ENCODE assay signal across 31 mouse cellular contexts in the genomic region with DNA sequence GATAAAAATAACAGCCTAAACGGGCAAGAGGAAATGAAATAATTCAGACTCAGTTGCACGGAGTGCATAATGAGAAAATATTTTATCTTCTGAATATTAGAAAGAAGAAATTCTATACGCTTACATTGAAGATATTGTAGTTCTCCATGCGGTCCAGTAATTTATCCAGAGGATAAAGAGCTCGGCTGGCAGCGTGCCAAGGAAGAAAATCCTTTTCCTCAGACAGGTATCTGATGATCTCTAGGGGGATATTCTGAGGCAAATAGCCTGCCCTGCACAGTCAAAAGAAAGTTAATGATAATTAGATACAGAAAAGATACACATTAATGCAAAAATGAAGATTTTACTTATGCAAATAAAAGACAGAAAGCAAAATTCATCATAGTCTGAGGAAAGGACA.
A peak's percentile ranks its signal among the peaks of the same experiment; 100 is the strongest.
DNase-seq lines count a peak whose midpoint lies in the region; ATAC-seq and TF ChIP-seq lines count a peak whose summit lies in the region.
"Had no signal": no experiment of that assay in that cellular context is flagged by ENCODE, and none has a peak within 500 bp of the region (broad histone marks: within the 10 kb centered on the region; RNA-seq: fewer than 3 reads in every experiment).

No protein-coding gene starts in this region.

- no peak for ATAC-seq in hindbrain, embryonic 14.5 days (ENCODE audit: low FRiP score)
- no peak for ATAC-seq in hindbrain, embryonic 12.5 days (ENCODE audit: low FRiP score)
- ATAC-seq in midbrain, embryonic 14.5 days (ENCODE audit: low FRiP score, low TSS enrichment): no peak
- no peak for ATAC-seq in midbrain, embryonic 11.5 days (ENCODE audit: low FRiP score)
- ATAC-seq: hindbrain, embryonic 16.5 days; intestine, embryonic 15.5 days; Patski had no signal

- 67% methylated on average over 6 of the region's 6 CpGs for WGBS in hindbrain, embryonic 14.5 days
- 80% methylated on average over 6 of the region's 6 CpGs for WGBS in hindbrain, embryonic 12.5 days
- WGBS in midbrain, embryonic 14.5 days: 47% methylated on average over 6 of the region's 6 CpGs
- WGBS in midbrain, embryonic 11.5 days: 86% methylated on average over 6 of the region's 6 CpGs

- H3K4me1 ChIP-seq in hindbrain, embryonic 14.5 days (replicated peaks; ENCODE audit: control insufficient read depth, insufficient read depth, low read length): no peaks in the 10 kb centered on the region
- no peaks in the 10 kb centered on the region for H3K4me1 ChIP-seq in hindbrain, embryonic 12.5 days
- no peaks in the 10 kb centered on the region for H3K4me1 ChIP-seq in midbrain, embryonic 14.5 days (ENCODE audit: control insufficient read depth, insufficient read depth, low read length)
- H3K4me1 ChIP-seq in midbrain, embryonic 11.5 days (ENCODE audit: control insufficient read depth, insufficient read depth, low read length): no peaks in the 10 kb centered on the region
- H3K4me1 ChIP-seq: embryonic facial prominence, embryonic 15.5 days; forebrain, embryonic 12.5 days; heart, embryonic 10.5 days; intestine, embryonic 15.5 days; limb, embryonic 10.5 days; limb, embryonic 15.5 days; lung, embryonic 15.5 days; midbrain, embryonic 10.5 days had no signal

- DNase-seq in cerebellum, postnatal 10 days: peak; percentile 30 to 31
- DNase-seq in cerebellum, adult 8-10 months: no peak
- DNase-seq in hindbrain, embryonic 14.5 days (ENCODE audit: low spot score): peak; percentile 27
- peak; percentile 75 for DNase-seq in midbrain, embryonic 14.5 days
- no peak for DNase-seq in midbrain, embryonic 11.5 days (ENCODE audit: low spot score, missing footprints)
- peak; percentile 67 for DNase-seq in brain, embryonic 14.5 days (ENCODE audit: low read depth)
- DNase-seq: adrenal gland, postnatal 10 days; cerebellum, adult 11-12 months; embryo, embryonic 11 days; gastrocnemius, postnatal 25 days; heart, adult 11 months; heart, postnatal 36 days; kidney, adult 2 months; kidney, postnatal 36 days; thymus, postnatal 4 days had no signal

- H3K4me3 ChIP-seq in hindbrain, embryonic 14.5 days (replicated peaks; ENCODE audit: low read length): no peak overlapping the region
- no peak overlapping the region for H3K4me3 ChIP-seq in hindbrain, embryonic 12.5 days
- no peak overlapping the region for H3K4me3 ChIP-seq in midbrain, embryonic 14.5 days (replicated peaks; ENCODE audit: low read depth, low read length)
- H3K4me3 ChIP-seq in midbrain, embryonic 11.5 days (ENCODE audit: low read depth, low read length): no peak overlapping the region
- H3K4me3 ChIP-seq: embryonic facial prominence, embryonic 15.5 days; forebrain, embryonic 12.5 days; heart, embryonic 10.5 days; intestine, embryonic 15.5 days; layer of hippocampus, adult 2 months; left cerebral cortex, adult 2 months; limb, embryonic 10.5 days; limb, embryonic 15.5 days; lung, embryonic 15.5 days; midbrain, embryonic 10.5 days had no signal

- no peaks in the 10 kb centered on the region for H3K9me3 ChIP-seq in hindbrain, embryonic 14.5 days (ENCODE audit: control insufficient read depth, low read length)
- no peaks in the 10 kb centered on the region for H3K9me3 ChIP-seq in hindbrain, embryonic 12.5 days (replicated peaks)
- no peaks in the 10 kb centered on the region for H3K9me3 ChIP-seq in midbrain, embryonic 14.5 days (ENCODE audit: control insufficient read depth, low read length)
- no peaks in the 10 kb centered on the region for H3K9me3 ChIP-seq in midbrain, embryonic 11.5 days (ENCODE audit: control insufficient read depth, low read length)
- H3K9me3 ChIP-seq: embryonic facial prominence, embryonic 15.5 days; forebrain, embryonic 12.5 days; heart, embryonic 10.5 days; intestine, embryonic 15.5 days; limb, embryonic 10.5 days; limb, embryonic 15.5 days; lung, embryonic 15.5 days; midbrain, embryonic 10.5 days had no signal

- no peaks in the 10 kb centered on the region for H3K36me3 ChIP-seq in hindbrain, embryonic 14.5 days (replicated peaks; ENCODE audit: control insufficient read depth, insufficient read depth)
- no peaks in the 10 kb centered on the region for H3K36me3 ChIP-seq in hindbrain, embryonic 12.5 days
- no peaks in the 10 kb centered on the region for H3K36me3 ChIP-seq in midbrain, embryonic 14.5 days (ENCODE audit: control insufficient read depth, insufficient read depth, low read length)
- no peaks in the 10 kb centered on the region for H3K36me3 ChIP-seq in midbrain, embryonic 11.5 days (ENCODE audit: control insufficient read depth, insufficient read depth, low read length)
- H3K36me3 ChIP-seq: embryonic facial prominence, embryonic 15.5 days; forebrain, embryonic 12.5 days; G1E; heart, embryonic 10.5 days; intestine, embryonic 15.5 days; limb, embryonic 10.5 days; limb, embryonic 15.5 days; lung, embryonic 15.5 days; midbrain, embryonic 10.5 days had no signal

- TF ChIP-seq POLR2A in brain, embryonic 14.5 days (IDR thresholded peaks at IDR 0.05; ENCODE audit: borderline replicate concordance, extremely low read depth, insufficient read depth, insufficient read length, poor library complexity, severe bottlenecking): no peak

- H3K27me3 ChIP-seq in hindbrain, embryonic 14.5 days (ENCODE audit: control insufficient read depth, insufficient read depth, low read length): no peaks in the 10 kb centered on the region
- H3K27me3 ChIP-seq in hindbrain, embryonic 12.5 days: no peaks in the 10 kb centered on the region
- no peaks in the 10 kb centered on the region for H3K27me3 ChIP-seq in midbrain, embryonic 14.5 days (ENCODE audit: control insufficient read depth, insufficient read depth, low read length)
- no peaks in the 10 kb centered on the region for H3K27me3 ChIP-seq in midbrain, embryonic 11.5 days (ENCODE audit: control insufficient read depth, insufficient read depth, low read length)
- H3K27me3 ChIP-seq: embryonic facial prominence, embryonic 15.5 days; forebrain, embryonic 12.5 days; intestine, embryonic 15.5 days; limb, embryonic 15.5 days; lung, embryonic 15.5 days; Patski had no signal

- H3K9ac ChIP-seq in hindbrain, embryonic 14.5 days: no peak overlapping the region
- no peak overlapping the region for H3K9ac ChIP-seq in hindbrain, embryonic 12.5 days
- no peak overlapping the region for H3K9ac ChIP-seq in midbrain, embryonic 14.5 days (replicated peaks; ENCODE audit: low read length)
- H3K9ac ChIP-seq in midbrain, embryonic 11.5 days (ENCODE audit: low read length): no peak overlapping the region
- H3K9ac ChIP-seq: embryonic facial prominence, embryonic 15.5 days; forebrain, embryonic 12.5 days; intestine, embryonic 15.5 days; limb, embryonic 15.5 days; liver, embryonic 14.5 days; lung, embryonic 15.5 days had no signal

- no peak for TF ChIP-seq CTCF in brain, embryonic 14.5 days (IDR thresholded peaks at IDR 0.05; ENCODE audit: borderline replicate concordance, extremely low read depth, insufficient read depth, insufficient read length)

- no peak overlapping the region for H3K27ac ChIP-seq in hindbrain, embryonic 14.5 days
- H3K27ac ChIP-seq in hindbrain, embryonic 12.5 days: no peak overlapping the region
- no peak overlapping the region for H3K27ac ChIP-seq in midbrain, embryonic 14.5 days (replicated peaks; ENCODE audit: low read depth, low read length)
- no peak overlapping the region for H3K27ac ChIP-seq in midbrain, embryonic 11.5 days (ENCODE audit: low read depth, low read length)
- H3K27ac ChIP-seq: embryonic facial prominence, embryonic 15.5 days; forebrain, embryonic 12.5 days; heart, embryonic 10.5 days; intestine, embryonic 15.5 days; layer of hippocampus, adult 2 months; left cerebral cortex, adult 2 months; limb, embryonic 10.5 days; limb, embryonic 15.5 days; liver, embryonic 14.5 days; lung, embryonic 15.5 days; midbrain, embryonic 10.5 days; stomach, postnatal 0 days had no signal

- no peak overlapping the region for H3K4me2 ChIP-seq in hindbrain, embryonic 14.5 days (replicated peaks)
- no peak overlapping the region for H3K4me2 ChIP-seq in hindbrain, embryonic 12.5 days (replicated peaks)
- H3K4me2 ChIP-seq in midbrain, embryonic 14.5 days (ENCODE audit: low read length): no peak overlapping the region
- H3K4me2 ChIP-seq in midbrain, embryonic 11.5 days: no peak overlapping the region
- H3K4me2 ChIP-seq: embryonic facial prominence, embryonic 15.5 days; forebrain, embryonic 12.5 days; intestine, embryonic 15.5 days; limb, embryonic 15.5 days; lung, embryonic 15.5 days had no signal

Comparison
In these comparisons a context has a peak if more than half of its experiments do, and no peak if none do; other contexts are left out.
1. DNase-seq: peak in cerebellum, postnatal 10 days (2 of 2), hindbrain, embryonic 14.5 days (single experiment), midbrain, embryonic 14.5 days (single experiment) and brain, embryonic 14.5 days (single experiment); none in cerebellum, adult 8-10 months (single experiment) and midbrain, embryonic 11.5 days (single experiment).